Mouse (Mus musculus) megakaryocyte, embryonic 14.5 days (primary cell): ENCODE data around the gene Fn3k.

Experiments used
- FLI1 ChIP-seq: IDR thresholded peaks from 2 replicates; pipeline ENCODE4 v1.6.1; 2012; ENCODE audit warnings: low read length, inconsistent platforms, mixed read lengths
- GATA1 ChIP-seq: IDR thresholded peaks from 3 replicates; pipeline ENCODE4 v1.6.1; 2012; ENCODE audit warnings: mixed read lengths, low read length, inconsistent platforms, borderline replicate concordance

GRCm38 (mm10) chr11:121451216-121451726 is 16.6 kb downstream of the Fn3k start:
- TF ChIP-seq GATA1 (no peak), FLI1 (no peak)
